Mouse (Mus musculus) ES-E14 (cell line): ENCODE data around the gene Uchl4.

ENCODE experiments used
- CHD2 ChIP-seq: IDR thresholded peaks from 2 replicates; pipeline ENCODE4 v1.6.1; 2014; ENCODE audit warnings: mild to moderate bottlenecking, low read depth, low read length, inconsistent platforms
- HCFC1 ChIP-seq: IDR thresholded peaks from 2 replicates; pipeline ENCODE4 v1.6.1; 2012; ENCODE audit warnings: low read length, inconsistent platforms, borderline replicate concordance; ENCODE audit not compliant: insufficient read depth
- MAFK ChIP-seq: IDR thresholded peaks from 2 replicates; pipeline ENCODE4 v1.6.1; 2014; ENCODE audit warnings: mild to moderate bottlenecking, low read depth, low read length, inconsistent platforms; ENCODE audit not compliant: insufficient read depth
- ZC3H11A ChIP-seq: IDR thresholded peaks from 2 replicates; pipeline ENCODE4 v1.6.1; 2012; ENCODE audit warnings: low read depth, mild to moderate bottlenecking, inconsistent platforms, low read length, borderline replicate concordance
- ZNF384 ChIP-seq: IDR thresholded peaks from 2 replicates; pipeline ENCODE4 v1.6.1; 2012; ENCODE audit warnings: low read depth, low read length, inconsistent platforms

- TF ChIP-seq HCFC1 (no peak), ZC3H11A (no peak), CHD2 (no peak), ZNF384 (no peak), MAFK (no peak)
Measured at GRCm38 (mm10) chr9:64232257-64232957, 2.6 kb upstream of the Uchl4 start.
